Mouse (Mus musculus) spleen, adult 12 weeks (tissue): ENCODE measurements at regions not wholly inside any gene's neighbourhood (a gene's known extent, or its start where the extent isn't known, plus 50 kb on each side); places are given as distances from the start of the nearest gene placed in this dataset.

Experiments used
- DNase-seq: peaks from one replicate; pipeline ENCODE4 v3.0.0; 2022; ENCODE audit warnings: low spot score

DNA sequence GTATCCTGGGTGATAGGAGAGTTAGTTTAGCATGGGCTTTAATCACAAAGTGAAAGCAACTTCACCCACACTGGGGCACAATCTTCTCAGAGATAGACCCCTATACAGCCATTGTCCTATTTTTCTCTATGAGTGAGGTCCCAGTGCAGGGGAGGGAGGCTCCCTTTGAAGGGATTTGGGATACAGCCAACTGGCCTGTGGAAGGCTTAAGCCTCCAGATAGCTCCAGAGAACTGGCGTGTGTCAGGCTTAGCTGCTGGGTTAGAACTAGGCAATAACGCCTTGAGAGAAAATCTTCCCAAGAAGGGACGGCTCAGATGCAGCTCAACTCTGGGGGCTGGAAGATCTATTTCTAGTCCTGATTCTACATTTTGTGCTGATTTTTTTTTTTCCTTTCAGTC is 397.4 kb upstream of the Zdhhc25 start:
- DNase-seq: no peak

GRCm38 (mm10) chr15:88213356-88213755 is 386.7 kb upstream of the Zdhhc25 start:
- DNase-seq: no peak

DNA sequence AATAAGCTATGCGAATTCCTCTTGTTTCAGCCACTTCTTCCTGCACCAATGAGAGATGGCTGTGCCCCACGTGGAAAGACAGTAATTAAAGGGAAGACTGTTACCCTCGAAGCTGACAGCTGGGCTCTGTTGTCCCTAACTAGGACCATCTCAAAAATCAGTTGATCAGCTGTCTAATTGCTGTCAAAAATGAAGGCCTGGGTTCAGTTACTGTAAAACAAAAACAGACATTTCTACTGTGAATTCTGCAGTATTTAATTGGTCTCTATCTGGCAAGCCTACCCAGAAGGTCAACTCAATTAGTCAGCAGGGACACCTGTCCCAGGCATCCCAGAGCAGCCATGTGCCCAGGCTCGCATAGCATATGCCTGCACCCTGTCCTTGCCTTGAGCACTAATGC is 385.8 kb upstream of the Zdhhc25 start:
- no peak for DNase-seq

- DNase-seq: no peak
Observed at GRCm38 (mm10) chr15:88229456-88229855, 370.6 kb upstream of the Zdhhc25 start.

DNA sequence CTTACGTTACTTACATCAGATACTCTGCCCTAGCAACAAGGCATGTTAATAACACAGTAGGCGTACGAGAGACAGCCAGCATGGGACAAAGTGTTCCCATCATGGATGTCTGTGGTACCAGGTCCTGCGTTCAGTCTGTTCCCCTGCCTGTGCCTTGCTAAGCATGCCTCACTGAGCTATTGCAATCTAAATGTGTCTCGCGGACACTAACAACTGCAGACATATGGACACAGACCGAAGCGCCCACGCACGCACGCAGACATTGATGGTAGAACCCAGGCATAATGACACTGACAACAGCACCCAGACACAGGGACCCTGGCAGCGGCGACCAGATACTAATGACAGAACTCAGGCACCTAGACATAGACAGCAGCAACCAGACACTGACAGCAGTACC is 355.5 kb upstream of the Zdhhc25 start:
- DNase-seq: no peak

DNA sequence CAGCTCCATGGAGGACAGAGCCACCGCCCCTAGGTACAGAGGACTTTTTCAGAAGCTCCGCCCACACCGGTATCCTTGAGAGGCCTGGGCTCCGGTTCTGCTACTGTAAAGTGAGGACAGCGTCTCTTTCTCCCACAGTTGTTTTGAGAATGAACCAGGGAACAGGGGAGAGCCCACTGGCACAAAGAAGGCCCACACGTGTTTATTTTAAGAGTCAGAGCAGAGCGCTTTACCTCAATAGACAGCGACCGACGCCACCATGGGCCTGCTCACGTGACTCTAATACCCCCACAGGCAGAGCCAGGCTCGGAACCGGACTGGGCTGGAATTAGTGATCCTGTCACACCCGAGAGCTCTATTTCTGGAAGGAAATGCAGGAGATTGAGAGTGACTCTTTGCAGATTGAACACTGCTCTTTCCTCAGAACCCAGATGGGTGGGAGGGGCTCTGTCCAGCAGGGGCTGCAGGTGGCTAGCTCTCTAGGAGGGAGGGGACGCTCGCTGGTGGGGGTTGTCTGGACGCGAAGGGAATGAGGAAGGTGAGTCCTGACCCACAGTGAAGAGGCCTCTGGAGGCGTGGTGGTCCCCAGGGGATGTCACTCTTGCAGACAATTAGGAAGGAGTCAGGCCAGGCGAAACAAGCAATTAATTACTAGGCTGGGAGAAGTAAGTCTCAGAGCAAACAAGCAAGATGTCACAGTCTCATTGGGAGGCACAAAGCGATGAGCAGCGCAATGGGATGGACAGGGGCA is 354.4 kb upstream of the Zdhhc25 start:
- no peak for DNase-seq

DNA sequence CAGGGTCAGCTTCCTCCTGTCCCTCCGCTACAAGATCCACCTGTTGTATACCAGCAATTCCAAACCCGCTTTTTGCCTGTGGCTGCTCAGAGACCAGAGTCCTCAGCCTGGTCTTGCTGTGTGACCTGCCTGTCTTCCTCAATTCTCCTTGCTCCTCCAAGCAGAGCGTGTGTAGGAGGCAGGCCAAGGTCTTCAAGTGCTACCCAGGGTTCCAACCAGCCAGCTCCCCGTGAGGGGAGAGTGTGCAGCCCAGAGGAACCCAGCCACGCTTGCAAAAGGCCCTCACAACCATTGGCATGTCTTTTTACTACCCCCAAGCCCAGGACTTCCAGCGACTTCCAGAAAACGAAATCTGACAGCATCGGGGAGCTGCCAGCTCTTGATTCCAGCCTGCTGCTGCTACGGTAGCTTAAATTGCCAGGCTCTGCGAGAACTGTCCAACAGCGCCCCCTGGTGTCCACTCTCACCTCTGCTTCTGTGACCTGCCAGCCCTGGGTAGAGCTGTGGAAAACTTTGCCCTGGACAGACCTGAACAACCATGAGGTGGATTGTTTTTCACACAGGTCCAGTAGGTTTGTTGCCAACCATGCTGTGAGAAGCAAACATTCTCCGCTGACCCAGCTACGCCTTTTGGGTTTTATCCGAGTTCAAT is 352.0 kb upstream of the Zdhhc25 start:
- no peak for DNase-seq

- no peak for DNase-seq
Observed at GRCm38 (mm10) chr15:88288051-88288450, 312.1 kb upstream of the Zdhhc25 start.

DNA sequence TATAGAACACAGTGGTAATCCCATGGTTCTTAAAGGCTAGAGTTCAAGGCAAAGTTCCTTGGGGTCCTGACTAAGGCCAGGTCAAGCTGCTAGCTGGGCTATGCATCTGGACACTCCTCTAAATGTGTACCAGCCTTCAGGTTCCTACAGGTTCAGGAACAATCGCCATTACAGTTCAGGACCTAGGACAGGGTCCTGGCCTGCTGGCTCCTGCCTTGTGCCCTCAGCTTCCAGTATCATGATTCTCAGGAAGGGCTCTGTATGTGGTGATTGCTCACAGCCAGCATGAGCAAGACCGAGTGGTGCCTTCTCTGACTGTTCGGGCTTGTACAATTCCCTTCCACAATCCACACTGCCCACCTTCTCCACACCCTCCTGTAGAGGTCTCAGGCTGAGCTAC is 311.4 kb upstream of the Zdhhc25 start:
- no peak for DNase-seq

- no peak for DNase-seq
Observed at GRCm38 (mm10) chr15:88290740-88291363, 309.2 kb upstream of the Zdhhc25 start.

- no peak for DNase-seq
Observed at GRCm38 (mm10) chr15:88299061-88299460, 301.0 kb upstream of the Zdhhc25 start.

- no peak for DNase-seq
Observed at GRCm38 (mm10) chr15:88311158-88311557, 288.9 kb upstream of the Zdhhc25 start.

DNA sequence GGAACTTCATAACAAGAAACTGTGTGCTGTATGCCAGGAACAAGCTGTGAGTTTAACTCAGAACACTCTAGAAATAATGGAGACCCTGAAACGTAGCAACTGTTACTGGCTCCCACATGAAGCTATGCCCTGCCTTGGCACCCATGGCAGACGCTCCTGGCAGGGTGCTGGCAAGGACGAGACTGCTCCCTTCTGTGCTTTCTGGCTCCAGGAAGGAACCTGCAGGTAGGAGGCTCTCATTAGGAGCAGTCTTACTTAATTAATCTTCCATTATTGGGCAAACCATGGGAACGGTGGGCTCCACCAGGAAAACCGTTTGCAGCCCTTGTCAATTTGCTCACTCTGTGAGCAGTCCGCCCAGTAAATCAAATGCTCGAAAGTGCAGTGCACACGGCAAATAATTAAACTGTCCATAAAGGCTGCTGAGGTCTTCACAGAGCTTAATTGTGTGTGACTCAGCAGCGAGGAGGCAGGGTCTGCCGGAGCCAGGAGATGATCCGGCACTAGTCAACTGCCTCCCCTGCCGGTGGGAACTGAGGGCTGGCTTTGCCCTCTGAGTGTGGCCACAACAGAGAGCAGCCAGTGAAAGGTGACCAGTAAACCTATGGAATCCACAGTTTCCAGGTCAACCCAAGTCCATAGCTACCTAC is 285.2 kb upstream of the Zdhhc25 start:
- DNase-seq: no peak

- DNase-seq: no peak
Observed at GRCm38 (mm10) chr15:88318048-88318447, 282.1 kb upstream of the Zdhhc25 start.

DNA sequence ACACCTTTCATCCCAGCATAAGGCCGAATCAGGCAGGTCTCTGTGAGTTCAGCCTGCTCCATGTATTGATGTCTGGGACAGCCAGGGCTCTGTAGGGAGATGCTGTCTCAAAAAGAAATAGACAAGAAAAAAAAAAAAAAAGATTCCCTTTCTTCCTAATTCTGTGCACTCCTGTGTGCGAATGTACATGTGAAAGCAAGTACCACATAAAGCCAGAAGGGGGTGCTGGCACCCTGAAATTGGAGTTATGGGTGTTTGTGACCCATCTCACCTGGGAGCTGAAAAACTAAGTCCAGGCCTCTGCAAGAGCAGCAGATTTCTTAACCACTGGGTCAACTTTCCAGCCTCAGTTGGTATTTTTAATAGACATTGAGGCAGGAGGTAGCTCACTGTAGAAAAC is 280.6 kb upstream of the Zdhhc25 start:
- no peak for DNase-seq

GRCm38 (mm10) chr15:88323584-88324375 is 276.3 kb upstream of the Zdhhc25 start:
- no peak for DNase-seq

DNA sequence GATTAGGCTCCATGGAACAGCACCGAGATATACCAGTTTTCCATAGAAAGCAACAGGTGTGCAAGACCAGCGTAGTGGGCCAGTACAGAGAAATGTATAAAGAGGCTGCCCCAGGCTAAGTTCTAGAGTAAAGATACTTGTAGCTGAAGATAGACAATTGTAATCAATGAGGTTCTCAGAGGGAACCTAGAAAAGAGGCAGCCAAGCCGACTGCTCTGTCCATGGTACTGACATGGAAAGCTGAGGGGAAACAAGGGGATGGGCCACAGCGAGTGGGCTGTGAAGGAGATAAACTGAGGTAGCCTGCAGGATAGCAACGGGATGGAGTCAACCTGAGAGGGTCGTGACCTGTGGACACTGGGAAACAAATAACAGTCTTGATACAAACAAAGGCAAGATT is 275.0 kb upstream of the Zdhhc25 start:
- no peak for DNase-seq

DNA sequence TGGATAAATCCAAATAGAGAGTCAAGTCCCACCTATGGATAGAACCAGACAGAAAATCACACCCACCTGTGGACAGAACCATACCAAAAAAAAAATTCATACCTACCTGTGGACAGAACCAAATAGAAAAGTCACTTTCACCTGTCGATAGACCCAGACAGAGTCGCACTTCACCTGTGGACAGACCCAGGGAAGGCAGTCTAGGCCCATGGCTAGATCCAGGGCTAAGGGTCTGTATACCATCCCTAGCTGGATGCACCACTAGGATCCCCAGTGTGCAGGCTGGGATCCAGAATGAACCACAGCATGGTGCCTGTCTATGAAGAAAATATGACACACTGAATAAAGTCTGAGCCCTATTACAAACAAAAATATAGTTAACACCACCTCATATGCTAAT is 246.9 kb upstream of the Zdhhc25 start:
- no peak for DNase-seq

- no peak for DNase-seq
Observed at GRCm38 (mm10) chr15:88360375-88361035, 239.6 kb upstream of the Zdhhc25 start.

DNA sequence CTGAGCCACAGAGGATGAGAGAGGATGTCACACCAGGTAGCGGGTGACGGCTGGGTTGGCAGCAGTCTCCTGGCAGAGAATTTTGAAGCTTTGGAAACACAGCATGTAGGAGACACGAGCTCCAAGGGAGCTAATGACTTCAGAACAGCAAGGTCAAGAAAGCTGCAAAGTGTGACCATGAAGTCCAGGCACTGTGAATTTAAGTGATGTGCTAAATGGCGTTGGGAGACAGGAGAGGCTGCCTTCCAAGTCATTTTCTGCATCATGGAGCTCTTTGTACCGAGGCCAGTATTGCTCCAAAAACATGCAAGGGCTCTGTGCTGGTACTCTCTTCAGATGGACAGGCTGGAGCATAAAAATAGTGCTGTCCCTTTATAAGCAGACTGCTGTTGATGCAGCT is 238.8 kb upstream of the Zdhhc25 start:
- no peak for DNase-seq

- no peak for DNase-seq
Observed at GRCm38 (mm10) chr15:88362966-88363365, 237.1 kb upstream of the Zdhhc25 start.

GRCm38 (mm10) chr15:88370366-88370765 is 229.7 kb upstream of the Zdhhc25 start:
- DNase-seq: no peak
